Mouse (Mus musculus) ES-Bruce4 (cell line): Measurements from ENCODE around the gene Klhl25.

Experiments
- CTCF ChIP-seq: IDR thresholded peaks from one replicate; pipeline ENCODE4 v1.8.1; 2011; ENCODE audit warnings: low read depth, low read length
- EP300 ChIP-seq: IDR thresholded peaks from 2 replicates; pipeline ENCODE4 v1.6.1; 2011; ENCODE audit warnings: low read depth, low read length; ENCODE audit not compliant: insufficient read depth
- POLR2A ChIP-seq: IDR thresholded peaks from one replicate; pipeline ENCODE4 v1.8.1; 2011; ENCODE audit warnings: low read length; ENCODE audit not compliant: insufficient read depth

GRCm38 (mm10) chr7:75873216-75873615 lies 25.1 kb downstream of the Klhl25 start:
- TF ChIP-seq POLR2A (no peak), CTCF (peak; percentile 60), EP300 (no peak)
